Mouse (Mus musculus): ENCODE results near the gene Rab5c. TPM values are rescaled to one million over a fixed set of nuclear protein-coding genes. Genes with fewer than 3 reads are reported as not detected.

Rab5c gene
- total and polyA plus RNA-seq, 3 experiments = 249 to 263 TPM; not detected in 1

DNA sequence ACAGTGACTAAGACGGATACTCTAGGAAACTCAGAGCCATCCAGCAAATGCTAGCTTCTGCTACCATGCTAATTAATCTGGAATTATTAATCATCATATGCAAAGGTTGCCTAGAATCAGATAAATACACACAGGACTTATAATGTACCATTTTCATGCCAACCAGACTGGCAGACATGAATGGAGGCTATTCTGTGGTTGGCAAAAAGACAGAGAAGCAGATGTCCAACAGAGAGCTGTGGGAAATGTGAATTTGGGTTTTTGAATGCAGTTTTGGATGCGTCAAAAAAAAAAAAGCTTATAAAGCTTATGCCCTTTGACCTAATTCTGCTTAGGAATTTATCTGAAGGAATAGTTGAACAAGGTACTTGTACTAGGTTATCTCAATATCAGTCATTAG is 47.8 kb upstream of the Rab5c start:
- Histone ChIP-seq H3K79me2 (ENCODE audit: control insufficient read depth, insufficient read depth, low read length, poor library complexity) (no peaks in the 10 kb centered on the region), H3K4me3 (ENCODE audit: control insufficient read depth in 1 of 2, insufficient read depth in 1 of 2, low read depth in 2 of 2, low read length in 2 of 2) (no peak overlapping the region), H3K9me3 (replicated peaks; ENCODE audit: insufficient read depth, low read length) (no peaks in the 10 kb centered on the region), H3K36me3 (ENCODE audit: control insufficient read depth in 1 of 2, insufficient read depth in 2 of 2, low read length in 2 of 2) (peaks cover 0 to 10% of the 10 kb centered on the region in 2 experiments; a peak in 1 of 4 replicates), H3K27me3 (ENCODE audit: control insufficient read depth in 1 of 2, insufficient read depth in 2 of 2, low read length in 2 of 2) (no peaks in the 10 kb centered on the region), H3K27ac (ENCODE audit: control insufficient read depth, low read depth, low read length) (no peak overlapping the region), H3K4me1 (ENCODE audit: control insufficient read depth in 1 of 2, insufficient read depth in 2 of 2, low read length in 2 of 2) (no peaks in the 10 kb centered on the region), H3K9ac (ENCODE audit: control insufficient read depth, low read depth, low read length, poor library complexity, severe bottlenecking) (no peak overlapping the region)
- no peak for TF ChIP-seq NRF1 (IDR thresholded peaks at IDR 0.05; ENCODE audit: insufficient read depth, low read depth, low read length, poor library complexity, severe bottlenecking)
- no peak for TF ChIP-seq MAX (IDR thresholded peaks at IDR 0.05; ENCODE audit: low read length)
- TF ChIP-seq MXI1 (IDR thresholded peaks at IDR 0.05; ENCODE audit: low read depth, low read length) = no peak
- TF ChIP-seq USF1 (IDR thresholded peaks at IDR 0.05; ENCODE audit: low read depth, low read length) = no peak
- no peak for TF ChIP-seq ZMIZ1 (IDR thresholded peaks at IDR 0.05; ENCODE audit: low read depth, low read length)
- TF ChIP-seq RAD21 (IDR thresholded peaks at IDR 0.05; ENCODE audit: low read depth, low read length) = no peak
- no peak for TF ChIP-seq KAT2A (conservative IDR thresholded peaks at IDR 0.05; ENCODE audit: low read depth, low read length)
- TF ChIP-seq NELFE (IDR thresholded peaks at IDR 0.05; ENCODE audit: low read depth, low read length) = no peak
- TF ChIP-seq POLR2A (IDR thresholded peaks at IDR 0.05; ENCODE audit: control insufficient read depth in 1 of 2, insufficient read depth in 1 of 2, low read depth in 1 of 2, low read length in 2 of 2, poor library complexity in 1 of 2) = no peak
- no peak for TF ChIP-seq CTCF (IDR thresholded peaks at IDR 0.05 in 2 of 3, conservative IDR thresholded peaks at IDR 0.05 in 1 of 3; ENCODE audit: control insufficient read depth in 1 of 3, insufficient read depth in 1 of 3, low read depth in 2 of 3, low read length in 3 of 3, poor library complexity in 1 of 3, severe bottlenecking in 1 of 3)
- no peak for TF ChIP-seq HCFC1 (IDR thresholded peaks at IDR 0.05; ENCODE audit: low read depth, low read length)
- DNase-seq (ENCODE audit: low read depth, low spot score) = no peak

GRCm38 (mm10) chr11:100784286-100784685 is 46.3 kb upstream of the Rab5c start:
- TF ChIP-seq NELFE (IDR thresholded peaks at IDR 0.05; ENCODE audit: low read depth, low read length) (no peak), ZC3H11A (IDR thresholded peaks at IDR 0.05; ENCODE audit: low read depth, low read length) (no peak), CHD1 (IDR thresholded peaks at IDR 0.05; ENCODE audit: low read depth, low read length) (no peak)
- H3K36me3 ChIP-seq (ENCODE audit: control insufficient read depth in 1 of 2, insufficient read depth in 2 of 2, low read length in 2 of 2) = peaks cover 0 to 10% of the 10 kb centered on the region in 2 experiments; a peak in 1 of 4 replicates
- H3K4me1 ChIP-seq (ENCODE audit: control insufficient read depth in 1 of 2, insufficient read depth in 2 of 2, low read length in 2 of 2) = no peaks in the 10 kb centered on the region
- no peaks in the 10 kb centered on the region for H3K79me2 ChIP-seq (ENCODE audit: control insufficient read depth, insufficient read depth, low read length, poor library complexity)
- H3K27me3 ChIP-seq (ENCODE audit: control insufficient read depth in 1 of 2, insufficient read depth in 2 of 2, low read length in 2 of 2) = no peaks in the 10 kb centered on the region
- no peak overlapping the region for H3K4me3 ChIP-seq (ENCODE audit: control insufficient read depth in 1 of 2, insufficient read depth in 1 of 2, low read depth in 2 of 2, low read length in 2 of 2)
- DNase-seq (ENCODE audit: low read depth, low spot score) = no peak
- no peaks in the 10 kb centered on the region for H3K9me3 ChIP-seq (replicated peaks; ENCODE audit: insufficient read depth, low read length)
- no peak overlapping the region for H3K27ac ChIP-seq (ENCODE audit: control insufficient read depth, low read depth, low read length)
- H3K9ac ChIP-seq (ENCODE audit: control insufficient read depth, low read depth, low read length, poor library complexity, severe bottlenecking) = no peak overlapping the region

DNA sequence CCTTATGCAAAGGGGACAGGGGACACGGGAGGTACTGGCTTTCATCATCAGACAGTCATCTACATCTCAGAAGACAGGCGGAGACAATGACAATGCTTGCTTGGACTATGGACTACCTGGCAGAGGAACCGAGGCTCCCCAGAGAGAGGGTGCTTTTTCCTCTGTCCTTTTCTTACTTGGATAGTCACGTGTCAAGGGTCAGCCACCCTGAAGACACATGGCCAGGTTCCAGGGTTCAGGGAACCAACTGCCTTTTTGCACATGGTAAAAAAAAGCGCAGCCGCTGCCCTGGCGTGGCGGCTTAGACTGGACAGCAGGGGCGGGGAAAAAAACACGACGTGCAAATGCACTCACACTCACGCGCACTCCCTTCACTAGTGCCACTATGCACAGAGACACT is 44.6 kb upstream of the Rab5c start:
- peaks cover 2 to 7% of the 10 kb centered on the region in 2 experiments; a peak in 2 of 4 replicates for H3K36me3 ChIP-seq (ENCODE audit: control insufficient read depth in 1 of 2, insufficient read depth in 2 of 2, low read length in 2 of 2)
- H3K4me1 ChIP-seq (ENCODE audit: control insufficient read depth in 1 of 2, insufficient read depth in 2 of 2, low read length in 2 of 2) = no peaks in the 10 kb centered on the region; a peak in 1 of 4 replicates
- H3K27me3 ChIP-seq (ENCODE audit: control insufficient read depth in 1 of 2, insufficient read depth in 2 of 2, low read length in 2 of 2) = no peaks in the 10 kb centered on the region
- TF ChIP-seq ZC3H11A (IDR thresholded peaks at IDR 0.05; ENCODE audit: low read depth, low read length) (no peak), ZMIZ1 (IDR thresholded peaks at IDR 0.05; ENCODE audit: low read depth, low read length) (no peak), MAX (IDR thresholded peaks at IDR 0.05; ENCODE audit: low read length) (no peak), UBTF (IDR thresholded peaks at IDR 0.05; ENCODE audit: borderline replicate concordance, insufficient read depth, low read depth, low read length) (no peak), EP300 (IDR thresholded peaks at IDR 0.05; ENCODE audit: low read depth in 1 of 2, low read length in 2 of 2) (no peak), MYC (IDR thresholded peaks at IDR 0.05; ENCODE audit: low read depth, low read length) (no peak), USF1 (IDR thresholded peaks at IDR 0.05; ENCODE audit: low read depth, low read length) (no peak)
- DNase-seq (ENCODE audit: low read depth, low spot score) = no peak
- no peaks in the 10 kb centered on the region for H3K79me2 ChIP-seq (ENCODE audit: control insufficient read depth, insufficient read depth, low read length, poor library complexity)
- no peak overlapping the region for H3K27ac ChIP-seq (ENCODE audit: control insufficient read depth, low read depth, low read length)
- no peak overlapping the region for H3K9ac ChIP-seq (ENCODE audit: control insufficient read depth, low read depth, low read length, poor library complexity, severe bottlenecking)
- no peaks in the 10 kb centered on the region for H3K9me3 ChIP-seq (replicated peaks; ENCODE audit: insufficient read depth, low read length)
- no peak overlapping the region for H3K4me3 ChIP-seq (ENCODE audit: control insufficient read depth in 1 of 2, insufficient read depth in 1 of 2, low read depth in 2 of 2, low read length in 2 of 2)
